Mouse (Mus musculus) cerebellum, postnatal 14 days (tissue): ENCODE results near the gene Adcy6.

Source experiments
- DNase-seq, 2 experiments: peaks; one replicate each; pipeline ENCODE4 v3.0.0; 2021; ENCODE audit warnings: mixed read lengths in 2 of 2

Gene Adcy6

GRCm38 (mm10) chr15:98628589-98629254 lies 18.8 kb upstream of the Adcy6 start:
- DNase-seq, result peak; percentile 43 to 61

GRCm38 (mm10) chr15:98626487-98627212 lies 16.8 kb upstream of the Adcy6 start:
- no peak for DNase-seq

- no peak for DNase-seq
These were observed 16.2 kb upstream of the Adcy6 start for GRCm38 (mm10) chr15:98626078-98626477.

- no peak for DNase-seq
These were observed 13.5 kb upstream of the Adcy6 start for GRCm38 (mm10) chr15:98623361-98623821.

GRCm38 (mm10) chr15:98622721-98623120 lies 12.8 kb upstream of the Adcy6 start:
- DNase-seq, result no peak

DNA sequence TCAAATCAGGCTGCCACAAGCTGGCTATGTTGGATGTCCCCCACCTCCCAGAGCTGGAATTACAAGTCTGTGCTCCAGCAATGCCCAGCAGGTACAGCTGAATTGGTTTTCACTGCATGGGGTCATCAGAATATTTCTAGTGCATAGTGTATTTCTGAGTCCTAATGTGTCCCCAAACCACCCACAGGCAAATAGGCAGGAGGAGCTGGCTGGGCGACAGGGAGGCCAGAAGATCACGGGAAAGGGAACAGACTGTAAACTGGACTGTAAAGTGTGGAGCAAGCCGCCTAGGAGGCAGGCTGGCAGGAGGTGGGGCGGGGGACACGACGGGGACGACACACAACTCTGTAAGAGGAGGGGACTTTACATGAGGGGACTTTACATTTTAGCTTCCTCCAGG lies 12.3 kb upstream of the Adcy6 start:
- no peak for DNase-seq

GRCm38 (mm10) chr15:98617176-98617537 lies 7.3 kb upstream of the Adcy6 start:
- peak; percentile 87 to 89 for DNase-seq

GRCm38 (mm10) chr15:98616362-98617175 lies 6.7 kb upstream of the Adcy6 start:
- no peak for DNase-seq

DNA sequence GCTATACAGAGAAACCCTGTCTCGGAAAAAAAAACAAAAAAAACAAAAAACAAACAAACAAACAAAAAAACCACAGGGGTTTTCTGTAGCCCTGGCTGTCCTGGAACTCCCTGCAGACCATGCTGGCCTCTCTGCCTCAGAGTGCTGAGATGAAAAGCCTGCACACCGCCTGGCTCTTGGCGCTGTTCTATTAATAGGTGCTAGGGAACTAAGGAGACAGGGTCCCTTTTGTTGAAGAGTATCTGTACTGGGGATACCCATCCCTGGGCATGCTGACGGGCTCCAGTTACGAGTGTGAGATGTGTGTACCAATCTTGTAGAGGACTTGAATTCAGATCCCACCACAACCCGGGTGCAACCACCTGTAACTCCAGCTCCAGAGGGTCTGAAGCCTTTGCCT lies 5.9 kb upstream of the Adcy6 start:
- DNase-seq, result no peak

GRCm38 (mm10) chr15:98614971-98615370 lies 5.1 kb upstream of the Adcy6 start:
- DNase-seq, result no peak

GRCm38 (mm10) chr15:98614551-98614950 lies 4.7 kb upstream of the Adcy6 start:
- peak; percentile 84 to 88 for DNase-seq

DNA sequence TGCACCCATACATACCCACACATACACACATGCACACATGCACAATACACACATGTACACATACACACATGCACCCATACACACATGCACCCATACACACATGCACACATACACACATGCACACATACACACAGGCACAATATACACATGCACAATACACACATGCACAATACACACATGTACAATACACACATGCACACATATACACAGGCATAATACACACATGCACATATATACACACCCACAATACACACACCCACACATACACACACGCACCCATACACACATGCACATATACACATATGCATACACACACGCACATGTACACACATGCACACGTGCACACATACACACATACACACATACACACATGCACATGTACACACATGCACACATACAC lies 2.4 kb upstream of the Adcy6 start:
- no peak for DNase-seq

- DNase-seq, result peak in 1 of 2 experiments; percentile 25
These were observed 306 bp upstream of the Adcy6 start for GRCm38 (mm10) chr15:98610131-98610633.

GRCm38 (mm10) chr15:98608784-98609250 lies 1.1 kb downstream of the Adcy6 start:
- peak; percentile 33 for DNase-seq

DNA sequence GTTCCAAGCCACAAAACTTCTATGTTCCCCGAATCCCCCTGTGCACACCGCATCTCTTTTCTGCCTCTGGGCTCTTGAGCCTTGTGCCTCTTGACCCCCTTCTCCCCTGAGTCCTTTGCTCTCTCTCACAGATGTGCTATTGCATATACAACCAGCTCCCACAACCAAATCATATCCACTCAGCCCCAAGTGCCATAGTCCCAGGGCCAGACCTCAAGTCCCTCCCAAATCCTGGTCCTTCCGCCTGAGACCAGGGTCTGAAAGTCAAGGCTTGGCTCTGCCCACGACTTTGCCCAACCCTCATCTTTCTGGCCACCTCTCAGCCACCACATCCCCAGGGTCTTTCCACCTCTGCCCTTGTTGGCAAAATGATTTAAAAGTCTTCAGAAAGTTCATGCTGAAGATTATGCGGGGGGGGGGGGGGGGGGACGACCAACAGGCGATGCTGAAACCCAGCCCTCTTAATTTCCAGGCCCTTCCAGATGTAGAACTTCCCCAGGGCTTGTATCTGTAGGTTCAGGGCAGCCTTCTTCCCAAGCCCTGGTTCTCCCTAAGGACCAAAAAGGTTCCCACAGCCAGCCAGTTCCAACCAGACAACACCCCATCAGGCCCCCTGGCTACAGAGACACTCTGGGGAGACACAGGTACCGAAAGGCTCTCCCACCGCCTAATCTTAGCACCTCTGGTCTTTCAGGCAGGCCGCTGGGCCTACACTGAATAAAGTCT lies 1.7 kb downstream of the Adcy6 start:
- peak in 1 of 2 experiments; percentile 5 for DNase-seq

- peak in 1 of 2 experiments; percentile 28 for DNase-seq
These were observed 2.3 kb downstream of the Adcy6 start for GRCm38 (mm10) chr15:98607557-98607956.

DNA sequence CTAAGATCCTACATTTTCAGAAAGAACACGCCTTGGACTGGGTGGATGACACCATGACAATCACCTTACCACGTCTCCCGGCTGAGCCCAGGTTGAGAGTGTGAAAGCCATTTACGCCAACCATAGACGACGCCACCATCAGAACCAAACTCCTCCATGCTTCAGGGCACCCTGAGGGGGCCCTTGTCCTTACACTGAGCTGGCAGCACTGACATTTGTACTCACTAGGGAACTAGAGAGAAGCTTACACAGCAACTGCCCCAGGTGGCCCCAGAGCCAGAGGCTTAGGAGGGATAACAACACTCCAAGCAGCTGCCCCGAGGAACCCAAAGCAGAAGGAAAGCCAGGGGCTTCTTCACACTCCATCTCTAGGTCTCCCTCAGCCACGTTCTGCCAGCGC lies 3.1 kb downstream of the Adcy6 start:
- DNase-seq, result peak in 1 of 2 experiments; percentile 1

DNA sequence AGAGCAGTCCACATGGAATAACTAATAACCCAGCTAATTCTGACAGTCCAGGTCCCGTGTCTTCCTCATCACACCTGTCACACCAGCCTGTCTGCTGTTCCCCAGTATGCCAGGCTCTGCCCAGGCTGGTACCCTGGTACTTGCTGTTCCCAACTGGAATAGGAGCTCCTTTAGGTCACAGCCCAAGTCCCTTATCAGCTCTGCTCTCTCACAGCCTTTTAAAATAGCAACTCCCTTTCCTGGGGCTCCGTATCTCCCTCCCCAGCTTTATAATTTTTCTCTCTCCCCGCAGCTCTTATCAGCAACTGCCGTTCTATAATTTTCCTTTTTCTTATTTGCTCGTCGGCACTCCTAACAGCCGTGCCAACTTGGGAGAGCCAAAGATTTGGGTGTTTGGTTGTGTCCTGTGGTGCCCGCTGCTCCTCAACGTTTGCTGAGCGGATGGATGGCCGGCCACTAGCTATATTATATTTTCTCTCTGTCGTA lies 3.8 kb downstream of the Adcy6 start:
- peak in 1 of 2 experiments; percentile 2 for DNase-seq

DNA sequence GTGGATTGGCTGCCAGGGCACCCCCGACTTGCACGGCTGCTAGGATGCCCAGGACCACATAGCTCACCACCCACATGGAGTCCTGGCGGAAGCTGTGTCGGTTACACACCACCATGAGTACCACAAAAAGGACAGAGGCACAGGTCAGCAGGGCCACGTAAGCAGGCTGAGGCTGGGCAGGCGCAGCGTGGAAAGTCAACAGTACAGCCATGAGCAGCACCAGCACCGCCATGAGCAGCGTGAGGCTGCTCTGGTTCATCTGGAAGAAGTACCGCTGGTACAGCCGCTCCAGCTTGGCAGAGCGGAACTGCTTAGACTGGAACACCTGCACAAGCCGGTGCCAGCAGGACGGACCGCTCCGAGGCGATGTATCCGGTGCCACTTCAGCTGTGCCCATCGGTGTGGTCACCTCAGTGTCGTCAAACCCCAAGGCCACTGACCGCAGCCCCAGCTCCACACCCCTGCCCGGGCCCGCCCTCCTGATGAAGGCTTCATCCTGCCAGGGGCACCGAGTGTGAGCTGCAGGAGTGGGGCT lies 5.8 kb downstream of the Adcy6 start:
- no peak for DNase-seq

GRCm38 (mm10) chr15:98602921-98603458 lies 6.9 kb downstream of the Adcy6 start:
- DNase-seq, result peak in 1 of 2 experiments; percentile 30

DNA sequence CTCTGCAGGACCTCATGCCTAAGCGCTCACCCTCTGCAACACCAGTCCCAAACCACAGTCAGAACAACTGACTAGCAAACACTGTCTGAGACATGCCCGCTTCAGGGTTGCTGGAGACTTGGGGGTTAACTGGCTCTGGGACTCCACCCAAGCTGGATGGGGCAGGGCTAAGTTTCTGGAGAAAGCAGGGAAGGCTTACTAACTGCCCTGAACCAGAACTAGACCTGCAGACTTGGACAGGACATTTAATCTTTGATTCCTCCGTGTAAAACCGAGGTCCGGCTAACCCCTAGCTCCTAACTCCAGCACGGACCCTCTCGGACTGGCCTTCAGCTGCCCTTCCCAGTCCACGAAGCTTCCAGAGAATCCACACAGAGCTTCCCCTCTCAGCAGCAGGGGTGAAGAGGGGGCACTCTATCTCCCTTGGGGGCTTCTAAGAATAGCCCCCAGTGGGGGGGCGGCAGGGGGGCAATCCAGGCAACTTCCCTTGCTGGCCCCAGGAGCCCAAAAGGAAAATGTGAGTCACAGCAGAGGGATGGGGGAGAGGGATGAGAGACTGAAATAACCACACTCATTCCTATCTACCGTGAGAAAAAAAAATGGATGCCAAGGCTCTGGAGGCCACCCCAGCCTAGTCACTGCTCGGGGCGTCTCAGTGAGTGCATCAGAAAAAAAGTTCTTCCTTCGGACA lies 7.5 kb downstream of the Adcy6 start:
- no peak for DNase-seq
